Mouse (Mus musculus): ENCODE data around the gene Notch1. TPM values are rescaled to one million over a fixed set of nuclear protein-coding genes. Genes with fewer than 3 reads are reported as not detected.
A peak's percentile ranks its signal among the peaks of the same experiment; 100 is the strongest.

Notch1 gene
- polyA plus RNA-seq, 1 experiment from 2014 or later, result 24.3 TPM

- H3K9me3 ChIP-seq, result no peaks in the 10 kb centered on the region
- no peaks in the 10 kb centered on the region for H3K36me3 ChIP-seq
- peak overlapping the region; percentile 35 for H3K4me2 ChIP-seq
- peak; percentile 42 for ATAC-seq (ENCODE audit: insufficient number of reproducible peaks, low FRiP score, low TSS enrichment, low read depth)
- peak overlapping the region; percentile 93 for H3K27ac ChIP-seq
- WGBS, result 7% methylated on average over 7 of the region's 7 CpGs
- peak overlapping the region; percentile 1; the same call in 1 of the 2 replicates for H3K4me3 ChIP-seq
- H3K27me3 ChIP-seq, result no peaks in the 10 kb centered on the region
- H3K4me1 ChIP-seq, result peaks cover 67% of the 10 kb centered on the region
- H3K9ac ChIP-seq, result no peak overlapping the region
Observed at GRCm38 (mm10) chr2:26507481-26507886, 9.0 kb downstream of the Notch1 start.

- H3K4me2 ChIP-seq, result no peak overlapping the region
Observed at GRCm38 (mm10) chr2:26506746-26507280, 9.7 kb downstream of the Notch1 start.

GRCm38 (mm10) chr2:26504772-26505480 lies 11.5 kb downstream of the Notch1 start:
- Histone ChIP-seq H3K27me3 (no peaks in the 10 kb centered on the region), H3K27ac (no peak overlapping the region), H3K9ac (no peak overlapping the region), H3K4me1 (peaks cover 92% of the 10 kb centered on the region), H3K4me2 (peak overlapping the region; percentile 91), H3K36me3 (no peaks in the 10 kb centered on the region), H3K9me3 (no peaks in the 10 kb centered on the region), H3K4me3 (no peak overlapping the region)
- 77% methylated on average over 9 of the region's 9 CpGs for WGBS
- ATAC-seq (ENCODE audit: insufficient number of reproducible peaks, low FRiP score, low TSS enrichment, low read depth), result no peak

More at GRCm38 (mm10) chr2:26506746-26507280, 9.7 kb downstream of the Notch1 start:
- no peak for ATAC-seq (ENCODE audit: insufficient number of reproducible peaks, low FRiP score, low TSS enrichment, low read depth)
- H3K36me3 ChIP-seq, result no peaks in the 10 kb centered on the region
- peaks cover 73% of the 10 kb centered on the region for H3K4me1 ChIP-seq
- no peak overlapping the region for H3K9ac ChIP-seq
- H3K27ac ChIP-seq, result peak overlapping the region; percentile 93
- WGBS, result 70% methylated on average over 3 of the region's 3 CpGs
- H3K9me3 ChIP-seq, result no peaks in the 10 kb centered on the region
- no peaks in the 10 kb centered on the region for H3K27me3 ChIP-seq
- H3K4me3 ChIP-seq, result no peak overlapping the region

GRCm38 (mm10) chr2:26503661-26504575 lies 12.5 kb downstream of the Notch1 start:
- H3K27ac ChIP-seq, result peak overlapping the region; percentile 83
- H3K4me1 ChIP-seq, result peaks cover 95% of the 10 kb centered on the region
- peak; percentile 86 for ATAC-seq (ENCODE audit: insufficient number of reproducible peaks, low FRiP score, low TSS enrichment, low read depth)
- H3K4me2 ChIP-seq, result peak overlapping the region; percentile 91
- H3K27me3 ChIP-seq, result no peaks in the 10 kb centered on the region
- H3K4me3 ChIP-seq, result peak overlapping the region; percentile 90
- H3K9ac ChIP-seq, result peak overlapping the region; percentile 79
- H3K36me3 ChIP-seq, result peaks cover 3% of the 10 kb centered on the region; the same call in 1 of the 2 replicates
- no peaks in the 10 kb centered on the region for H3K9me3 ChIP-seq
- 3% methylated on average over 56 of the region's 59 CpGs for WGBS

- peaks cover 3% of the 10 kb centered on the region; the same call in 1 of the 2 replicates for H3K36me3 ChIP-seq
- peak overlapping the region; percentile 90 for H3K4me3 ChIP-seq
- H3K27ac ChIP-seq, result peak overlapping the region; percentile 83
- under 1% methylated on average over 57 of the region's 57 CpGs for WGBS
- no peaks in the 10 kb centered on the region for H3K27me3 ChIP-seq
- peak overlapping the region; percentile 79 for H3K9ac ChIP-seq
- ATAC-seq (ENCODE audit: insufficient number of reproducible peaks, low FRiP score, low TSS enrichment, low read depth), result no peak; the same call in 1 of the 2 replicates
- peak overlapping the region; percentile 91 for H3K4me2 ChIP-seq
- no peaks in the 10 kb centered on the region for H3K9me3 ChIP-seq
- peaks cover 95% of the 10 kb centered on the region for H3K4me1 ChIP-seq
Observed at GRCm38 (mm10) chr2:26502863-26503631, 13.4 kb downstream of the Notch1 start.

- Histone ChIP-seq H3K27ac (peak overlapping the region; percentile 83), H3K9me3 (no peaks in the 10 kb centered on the region), H3K9ac (peak overlapping the region; percentile 79), H3K4me3 (peak overlapping the region; percentile 90), H3K27me3 (no peaks in the 10 kb centered on the region), H3K4me2 (peak overlapping the region; percentile 91), H3K36me3 (peaks cover 3% of the 10 kb centered on the region), H3K4me1 (peaks cover 95% of the 10 kb centered on the region)
- 0 out of 2 replicates have a peak, but pooled peaks have one; percentile 11 for ATAC-seq (ENCODE audit: insufficient number of reproducible peaks, low FRiP score, low TSS enrichment, low read depth)
- WGBS, result under 1% methylated on average over 33 of the region's 33 CpGs
Observed at GRCm38 (mm10) chr2:26502299-26502862, 14.1 kb downstream of the Notch1 start.

- Histone ChIP-seq H3K27me3 (no peaks in the 10 kb centered on the region), H3K36me3 (peaks cover 3% of the 10 kb centered on the region), H3K27ac (peak overlapping the region; percentile 83), H3K4me1 (peaks cover 95% of the 10 kb centered on the region), H3K4me3 (peak overlapping the region; percentile 90), H3K9me3 (no peaks in the 10 kb centered on the region), H3K9ac (no peak overlapping the region), H3K4me2 (peak overlapping the region; percentile 91)
- ATAC-seq (ENCODE audit: insufficient number of reproducible peaks, low FRiP score, low TSS enrichment, low read depth), result no peak
- 7% methylated on average over 15 of the region's 15 CpGs for whole genome bisulfite sequencing
Observed at GRCm38 (mm10) chr2:26501651-26502141, 14.8 kb downstream of the Notch1 start.

- WGBS, result 28% methylated on average over 14 of the region's 14 CpGs
- H3K9me3 ChIP-seq, result no peaks in the 10 kb centered on the region
- ATAC-seq (ENCODE audit: insufficient number of reproducible peaks, low FRiP score, low TSS enrichment, low read depth), result no peak
- H3K4me2 ChIP-seq, result peak overlapping the region; percentile 91
- no peak overlapping the region for H3K9ac ChIP-seq
- no peaks in the 10 kb centered on the region for H3K27me3 ChIP-seq
- H3K4me3 ChIP-seq, result peak overlapping the region; percentile 90
- peak overlapping the region; percentile 62 for H3K27ac ChIP-seq
- peaks cover 95% of the 10 kb centered on the region for H3K4me1 ChIP-seq
- H3K36me3 ChIP-seq, result peaks cover 3% of the 10 kb centered on the region
Observed at GRCm38 (mm10) chr2:26500599-26501370, 15.7 kb downstream of the Notch1 start.

GRCm38 (mm10) chr2:26500027-26500598 lies 16.4 kb downstream of the Notch1 start:
- 60% methylated on average over 4 of the region's 4 CpGs for WGBS
- peaks cover 3% of the 10 kb centered on the region for H3K36me3 ChIP-seq
- no peak overlapping the region for H3K9ac ChIP-seq
- H3K4me1 ChIP-seq, result peaks cover 97% of the 10 kb centered on the region
- peak overlapping the region; percentile 90; the same call in 1 of the 2 replicates for H3K4me3 ChIP-seq
- H3K27me3 ChIP-seq, result no peaks in the 10 kb centered on the region
- H3K9me3 ChIP-seq, result no peaks in the 10 kb centered on the region
- ATAC-seq (ENCODE audit: insufficient number of reproducible peaks, low FRiP score, low TSS enrichment, low read depth), result no peak
- H3K27ac ChIP-seq, result peak overlapping the region; percentile 62
- peak overlapping the region; percentile 91 for H3K4me2 ChIP-seq

- WGBS, result 62% methylated on average over 8 of the region's 8 CpGs
- Histone ChIP-seq H3K4me1 (peaks cover 97% of the 10 kb centered on the region), H3K36me3 (peaks cover 3% of the 10 kb centered on the region), H3K4me2 (no peak overlapping the region), H3K4me3 (no peak overlapping the region), H3K27ac (peak overlapping the region; percentile 51), H3K9ac (no peak overlapping the region), H3K27me3 (no peaks in the 10 kb centered on the region), H3K9me3 (no peaks in the 10 kb centered on the region)
- ATAC-seq (ENCODE audit: insufficient number of reproducible peaks, low FRiP score, low TSS enrichment, low read depth), result no peak
Observed at GRCm38 (mm10) chr2:26498694-26499093, 17.8 kb downstream of the Notch1 start.
